Mouse (Mus musculus) gastrocnemius, adult 18-20 months (tissue): ENCODE data around the gene Lrwd1. TPM values are rescaled to one million over a fixed set of nuclear protein-coding genes. Genes with fewer than 3 reads are reported as not detected.
"Not testable (repeated sequence)": the region's sequence is repeated elsewhere in the genome, so short reads cannot be mapped to it uniquely, and the experiment has no call there.

ENCODE experiments used
- DNase-seq: peaks from one replicate; pipeline ENCODE4 v3.0.0; 2021; ENCODE audit warnings: low spot score
- total RNA-seq, 2 experiments: library from RNA; stranded (reverse); gene quantifications; 2 replicates each; pipeline ENCODE4 v1.2.3; 2021

Gene Lrwd1
- total RNA-seq, 2 experiments from 2014 or later: 4.2 to 4.4 TPM

DNA sequence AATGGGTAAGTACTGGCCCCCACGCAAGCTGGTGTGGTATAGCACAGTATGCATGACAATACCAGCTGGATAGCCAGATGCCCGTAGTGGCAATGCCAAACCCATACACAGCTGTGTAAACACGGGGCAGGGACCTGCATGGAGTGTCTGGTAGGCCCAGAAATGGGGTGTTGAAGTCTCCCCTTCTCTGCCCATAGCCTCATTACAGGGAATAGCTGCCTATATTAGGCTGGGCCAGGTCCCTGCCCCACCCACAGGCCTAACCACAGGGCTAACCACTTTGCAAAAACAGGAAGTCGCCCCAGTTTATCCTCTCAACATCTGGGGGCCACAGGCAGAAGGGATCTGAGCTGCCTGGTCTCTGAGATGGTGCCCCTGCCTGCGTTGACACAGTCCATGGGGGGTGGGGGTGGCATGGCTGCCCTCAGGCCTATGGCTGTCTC, 13.3 kb upstream of the Lrwd1 start:
- DNase-seq: not testable (repeated sequence)

DNA sequence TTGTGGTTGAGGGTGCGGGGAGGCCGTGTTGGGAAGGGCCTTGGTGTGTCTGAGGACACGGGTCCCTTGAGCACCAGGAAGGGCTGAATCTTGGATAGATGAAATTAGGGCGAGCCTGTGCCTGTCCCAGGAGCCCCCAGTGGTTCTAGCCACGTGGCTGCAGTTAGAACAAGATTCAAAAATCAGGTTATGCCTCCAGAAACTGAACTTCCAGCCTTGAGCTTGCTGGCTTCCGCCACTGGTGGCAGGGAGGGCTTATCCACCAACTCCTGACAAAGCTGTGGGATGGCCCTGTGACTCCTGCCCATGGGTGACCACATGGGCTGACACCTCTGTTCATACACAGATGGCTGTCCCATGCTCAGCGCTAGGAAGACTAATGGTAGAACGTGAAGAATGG, 11.8 kb upstream of the Lrwd1 start:
- DNase-seq: no peak

DNA sequence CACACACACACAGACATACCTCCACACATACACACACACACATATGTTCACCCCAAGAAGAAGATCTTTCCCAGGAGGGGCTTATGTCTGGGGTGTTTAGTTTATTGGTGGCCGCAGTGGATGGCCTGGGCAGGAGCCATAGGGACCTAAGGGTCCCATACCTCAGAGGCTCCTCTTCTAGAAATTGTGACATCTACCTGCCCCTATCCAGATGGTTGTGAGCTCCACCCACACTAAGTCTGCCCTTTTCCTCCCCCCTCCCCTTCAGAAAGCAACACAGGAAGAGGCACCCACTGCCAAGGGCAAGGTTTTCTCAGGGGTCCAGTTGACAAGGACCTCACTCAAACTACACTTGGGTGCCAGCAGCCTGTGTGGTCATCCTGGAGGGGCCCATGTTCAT, 11.1 kb upstream of the Lrwd1 start:
- no peak for DNase-seq

DNA sequence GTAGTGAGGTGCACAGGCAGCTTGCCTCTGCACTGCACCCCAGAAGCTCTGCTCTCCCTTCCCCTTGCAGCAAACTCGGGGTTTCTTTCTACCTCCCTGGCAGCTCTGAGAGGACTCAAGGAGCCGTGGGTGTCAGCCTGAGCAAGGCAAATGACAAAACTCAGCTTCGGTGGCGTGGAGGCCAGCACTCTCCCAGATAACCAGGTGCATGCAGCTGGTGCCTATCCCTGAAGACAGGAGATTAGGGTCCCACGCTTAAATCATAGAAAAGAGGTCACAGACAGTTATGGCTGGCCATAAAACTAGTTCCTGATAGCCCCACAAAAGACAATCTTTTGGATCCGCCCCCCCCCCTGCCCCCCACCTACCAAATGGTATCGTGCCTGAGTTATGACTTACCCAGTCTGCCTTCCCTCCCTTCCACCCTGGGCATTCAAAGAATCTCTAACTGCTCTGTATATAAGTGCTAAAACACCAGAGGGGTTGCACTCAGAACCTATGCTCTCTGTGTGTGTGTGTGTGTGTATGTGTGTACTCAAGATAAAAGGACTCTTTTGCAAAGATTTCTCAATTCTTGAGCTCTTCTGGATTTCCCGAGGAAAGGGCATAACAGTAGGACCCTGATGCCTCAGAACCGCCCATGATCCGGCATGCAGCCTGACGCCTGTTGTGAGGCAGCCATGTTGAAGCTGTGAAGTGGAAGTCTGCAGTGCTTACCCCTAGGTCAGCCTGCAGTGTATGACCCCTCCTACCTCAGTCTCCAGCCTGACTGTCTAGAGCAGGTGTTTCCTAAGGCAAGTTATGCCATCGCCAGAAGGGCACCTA, 8.9 kb upstream of the Lrwd1 start:
- no peak for DNase-seq

DNA sequence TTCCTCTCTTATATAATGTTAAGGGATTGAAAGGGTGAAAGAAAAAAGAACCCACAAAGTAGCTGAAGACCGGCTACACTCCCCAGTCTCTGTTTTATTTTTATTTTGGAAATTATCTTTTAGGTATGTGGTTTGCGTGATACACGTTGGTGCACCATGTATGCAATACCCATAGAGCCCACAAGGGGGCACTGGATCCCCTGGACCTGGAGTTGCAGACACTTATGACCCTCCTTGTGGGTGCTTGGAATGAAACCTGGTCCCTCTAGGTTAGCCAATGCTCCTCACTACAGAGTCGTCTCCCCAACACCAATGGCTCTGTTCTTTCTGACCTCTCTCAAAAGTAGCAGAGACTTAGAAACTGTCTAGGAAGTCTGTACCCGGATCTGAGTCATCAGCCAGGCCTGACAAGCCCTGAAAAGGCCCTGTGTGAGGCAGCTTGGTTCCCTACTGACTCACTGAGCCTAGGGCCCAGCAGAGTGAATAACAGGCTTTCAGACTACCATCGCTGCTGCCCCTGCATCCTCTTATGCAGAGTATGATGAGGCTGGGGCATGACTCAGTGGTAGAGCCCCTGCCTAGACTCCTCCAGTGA, 7.4 kb upstream of the Lrwd1 start:
- no peak for DNase-seq

DNA sequence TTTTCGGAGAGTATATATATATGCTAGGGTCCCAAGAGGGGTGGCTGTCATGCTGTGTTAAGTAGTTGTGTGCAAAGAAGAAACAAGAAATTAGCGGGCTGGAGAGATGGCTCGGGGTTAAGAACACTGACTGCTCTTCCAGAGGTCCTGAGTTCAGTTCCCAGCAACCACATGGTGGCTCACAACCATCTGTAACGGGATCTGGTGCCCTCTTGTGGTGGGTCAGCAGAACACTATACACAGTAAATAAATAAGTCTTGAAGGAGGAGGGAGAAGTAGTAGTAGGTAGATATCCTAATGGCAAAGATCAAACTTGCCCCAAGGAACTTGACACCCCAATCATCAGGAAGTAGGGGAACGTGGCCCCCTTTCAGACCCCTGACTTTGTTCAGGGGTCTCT, 6.9 kb upstream of the Lrwd1 start:
- no peak for DNase-seq

DNA sequence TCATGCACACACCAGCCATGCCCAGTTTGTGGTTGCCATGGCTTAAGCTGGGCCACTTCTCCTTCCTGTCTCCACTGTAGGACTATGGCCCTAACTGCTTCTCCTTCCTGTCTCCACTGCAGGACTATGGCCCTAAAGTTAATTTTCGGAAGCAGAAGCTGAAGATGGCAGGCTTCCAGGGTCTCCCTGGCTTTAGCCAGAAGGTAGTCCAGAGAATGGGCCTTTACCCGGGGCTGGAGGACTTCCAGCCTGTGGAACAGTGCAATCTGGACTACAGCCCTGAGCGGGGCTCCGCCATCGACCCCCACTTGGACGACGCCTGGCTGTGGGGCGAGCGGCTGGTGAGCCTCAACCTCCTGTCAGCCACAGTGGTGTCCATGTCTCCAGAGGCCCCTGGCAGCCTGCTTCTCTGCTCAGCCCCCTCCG, 4.2 kb upstream of the Lrwd1 start:
- DNase-seq: no peak

DNA sequence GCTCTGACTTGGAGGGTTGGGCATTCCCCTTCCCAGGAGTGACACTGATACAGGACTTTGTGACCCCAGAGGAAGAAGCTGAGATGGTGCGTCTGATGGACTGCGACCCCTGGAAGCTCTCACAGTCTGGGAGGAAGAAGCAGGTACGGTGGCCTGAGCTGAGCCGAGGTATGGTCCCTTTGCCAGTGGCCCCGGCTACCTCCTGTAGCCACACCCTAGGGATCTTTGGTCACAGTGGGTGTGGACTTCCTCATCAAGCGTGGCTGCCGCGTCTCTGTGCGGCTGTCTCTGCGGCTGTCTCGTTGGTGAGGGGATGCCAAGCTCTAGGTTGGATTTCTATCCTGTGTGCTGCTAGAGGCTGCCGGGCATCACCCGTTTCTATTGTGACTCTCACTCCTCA, 3.5 kb upstream of the Lrwd1 start:
- no peak for DNase-seq

DNA sequence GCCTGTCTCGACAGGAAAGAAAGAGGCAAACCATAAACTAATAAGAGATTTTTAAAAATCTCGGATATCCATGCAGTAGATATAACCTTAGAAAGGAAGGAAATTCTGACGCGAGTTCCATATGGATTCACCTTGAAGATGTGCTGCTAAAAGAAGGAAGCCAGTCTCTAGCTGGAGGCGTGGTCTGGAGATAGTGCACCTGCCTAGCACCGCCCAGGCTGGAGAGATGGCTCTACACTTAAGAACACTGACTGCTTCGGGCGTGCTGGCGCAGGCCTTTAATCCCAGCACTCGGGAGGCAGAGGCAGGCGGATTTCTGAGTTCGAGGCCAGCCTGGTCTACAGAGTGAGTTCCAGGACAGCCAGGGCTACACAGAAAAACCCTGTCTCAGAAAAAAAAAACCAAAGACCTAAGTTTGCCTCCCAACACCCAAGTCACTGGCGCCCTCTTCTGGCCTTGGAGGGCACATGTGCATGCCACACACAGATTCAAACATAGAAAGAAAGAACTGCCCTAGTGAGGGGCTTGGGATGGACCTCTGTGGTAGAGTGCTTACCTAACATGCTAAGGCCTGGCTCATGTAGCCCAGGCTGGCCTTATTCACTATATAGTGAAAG, 1.9 kb upstream of the Lrwd1 start:
- no peak for DNase-seq

DNA sequence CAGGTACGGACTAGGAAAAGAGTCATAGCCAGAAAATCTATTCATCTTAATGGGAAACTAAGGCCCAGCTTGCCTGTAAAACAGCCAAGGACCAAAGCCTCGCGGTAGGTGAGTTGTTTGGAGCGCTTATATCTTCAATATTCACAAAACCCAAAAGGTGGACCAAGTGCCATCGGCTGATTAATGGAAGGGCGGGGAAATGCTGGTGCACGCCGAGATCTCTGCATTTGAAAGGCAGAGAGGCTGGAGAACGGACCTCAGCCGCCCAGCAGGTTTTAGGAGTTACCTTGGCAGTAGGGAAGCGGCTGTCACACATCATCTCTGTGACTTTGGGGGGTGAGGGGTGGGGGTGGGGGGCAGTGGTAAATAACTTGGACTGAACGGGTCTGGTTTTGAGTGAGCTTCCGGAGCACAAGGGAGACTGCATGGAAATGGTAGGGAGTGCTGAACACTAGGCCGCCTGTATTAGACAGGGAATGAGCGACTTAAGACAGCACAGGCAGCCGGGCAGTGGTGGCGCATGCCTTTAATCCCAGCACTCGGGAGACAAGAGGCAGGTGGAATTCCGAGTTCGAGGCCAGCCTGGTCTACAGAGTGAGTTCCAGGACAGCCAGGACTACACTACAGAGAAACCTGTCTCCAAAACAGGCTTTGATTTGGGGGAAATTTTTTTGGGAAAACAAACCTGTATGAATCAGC, 567 bp upstream of the Lrwd1 start:
- DNase-seq: no peak

DNA sequence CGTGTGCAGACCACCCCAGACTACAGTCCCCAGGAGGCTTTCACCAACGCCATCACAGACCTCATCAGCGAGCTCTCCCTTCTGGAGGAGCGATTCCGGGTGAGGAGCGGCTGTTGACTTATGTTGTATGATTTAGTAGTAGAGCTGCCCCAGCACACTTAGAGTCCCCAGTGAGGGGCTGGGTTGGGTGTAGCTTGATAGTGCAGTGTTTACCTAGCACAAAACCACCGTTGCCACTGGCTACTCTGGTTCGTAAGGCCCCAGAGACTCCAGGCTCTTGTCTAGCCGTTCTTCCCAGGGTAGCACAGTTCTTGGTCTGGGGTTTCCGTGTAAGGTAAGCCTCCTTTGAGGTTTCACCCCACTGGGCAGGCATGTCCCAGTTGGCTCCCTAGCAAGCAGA, 13.7 kb downstream of the Lrwd1 start:
- no peak for DNase-seq

DNA sequence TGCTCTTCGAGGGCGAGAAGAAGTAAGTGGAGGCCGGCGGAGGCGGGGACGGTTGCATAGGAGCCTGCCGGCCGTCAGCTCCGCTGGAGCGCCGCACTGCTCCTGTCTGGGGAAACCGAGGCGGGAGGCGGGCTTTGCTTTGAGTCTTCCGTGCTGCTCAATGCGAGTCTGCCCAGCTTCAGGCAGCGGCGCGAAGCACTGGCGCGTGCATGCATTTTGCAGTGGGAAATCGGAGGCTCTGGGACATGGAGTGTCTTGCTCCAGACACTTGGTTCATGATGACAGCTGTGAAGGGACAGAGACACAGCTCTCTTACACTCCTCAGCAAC, 19.1 kb downstream of the Lrwd1 start:
- no peak for DNase-seq

DNA sequence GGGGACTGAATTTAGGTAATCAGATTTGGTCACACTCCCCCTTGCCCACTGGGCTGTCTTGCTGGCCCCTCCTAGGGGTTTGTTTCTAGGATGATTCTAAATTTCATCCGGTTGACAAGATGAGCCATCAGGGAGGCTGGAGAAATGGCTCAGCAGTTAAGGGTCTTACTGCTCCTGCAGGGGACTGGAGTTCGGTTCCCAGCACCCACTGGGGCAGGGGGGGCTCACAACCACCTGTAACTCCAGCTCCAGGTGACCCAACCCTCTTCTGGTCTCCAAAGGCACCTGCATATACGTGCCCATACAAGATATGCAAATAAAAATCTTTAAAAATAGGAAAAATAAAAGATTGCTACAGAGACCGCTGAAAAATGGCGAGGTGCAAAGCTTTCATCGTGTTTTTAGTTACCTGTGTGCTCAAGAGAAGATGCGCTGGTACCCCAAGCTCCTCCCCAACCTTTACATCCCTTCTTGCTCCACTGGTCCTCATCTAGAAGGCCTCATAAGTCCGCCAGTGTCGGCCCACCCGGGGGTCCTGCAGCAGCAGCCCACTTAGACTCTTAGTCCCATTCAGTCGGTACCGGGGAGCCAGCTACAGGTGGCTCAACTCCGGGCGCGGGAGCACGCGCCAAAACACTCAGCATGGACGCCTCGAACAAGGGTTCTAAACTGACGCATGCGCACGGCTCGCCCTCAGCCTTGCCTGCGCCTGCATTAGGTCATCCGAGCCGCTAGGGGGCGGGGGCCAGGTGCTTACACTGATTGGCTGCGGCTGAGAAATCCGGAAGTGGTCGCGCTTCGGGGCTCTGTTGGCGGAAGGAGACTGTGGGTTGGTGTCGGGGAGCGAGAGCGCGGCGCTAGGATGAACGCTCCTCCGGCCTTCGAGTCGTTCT, 19.7 kb downstream of the Lrwd1 start, which contains the start of gene Polr2j:
TSS of gene Polr2j (plus strand) at position 741 of the 893 bp plus-strand sequence.
- DNase-seq: peak; percentile 96

DNA sequence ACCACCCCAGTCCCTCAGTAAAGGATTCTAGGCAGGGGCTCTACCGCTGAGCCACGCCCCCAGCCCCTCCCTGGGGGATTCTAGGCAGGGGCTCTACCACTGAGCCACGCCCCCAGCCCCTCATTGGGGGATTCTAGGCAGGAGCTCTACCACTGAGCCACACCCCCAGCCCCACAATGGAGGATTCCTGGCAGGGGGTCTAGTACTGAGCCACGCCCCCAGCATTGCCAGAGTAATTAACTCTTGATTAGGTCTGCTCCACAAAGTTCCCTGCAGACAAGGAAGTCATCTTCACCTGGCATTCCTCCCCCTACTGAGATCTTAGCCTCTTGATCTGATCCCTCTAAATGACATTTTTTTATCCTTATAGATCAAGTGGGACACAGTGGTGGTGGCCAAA, 22.3 kb downstream of the Lrwd1 start:
- not testable (repeated sequence) for DNase-seq

DNA sequence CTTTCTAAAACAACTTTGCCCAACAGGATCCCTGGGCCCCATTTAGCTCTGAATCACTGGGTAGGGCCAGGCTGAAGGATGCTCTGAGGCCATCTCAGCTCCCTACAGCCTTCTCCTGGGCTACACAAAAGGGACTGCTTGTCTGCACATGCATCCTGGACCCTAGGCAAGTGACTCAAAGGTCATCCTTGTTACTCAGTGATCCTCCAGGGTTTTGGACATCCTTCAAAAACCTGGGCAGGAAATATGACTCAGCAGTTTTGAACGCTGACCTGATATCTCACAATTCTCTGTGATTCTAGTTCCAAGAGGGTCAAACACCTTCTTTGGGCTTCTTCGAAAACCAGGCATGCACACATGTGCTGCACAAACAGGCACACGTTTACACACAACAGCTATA, 26.8 kb downstream of the Lrwd1 start:
- no peak for DNase-seq

DNA sequence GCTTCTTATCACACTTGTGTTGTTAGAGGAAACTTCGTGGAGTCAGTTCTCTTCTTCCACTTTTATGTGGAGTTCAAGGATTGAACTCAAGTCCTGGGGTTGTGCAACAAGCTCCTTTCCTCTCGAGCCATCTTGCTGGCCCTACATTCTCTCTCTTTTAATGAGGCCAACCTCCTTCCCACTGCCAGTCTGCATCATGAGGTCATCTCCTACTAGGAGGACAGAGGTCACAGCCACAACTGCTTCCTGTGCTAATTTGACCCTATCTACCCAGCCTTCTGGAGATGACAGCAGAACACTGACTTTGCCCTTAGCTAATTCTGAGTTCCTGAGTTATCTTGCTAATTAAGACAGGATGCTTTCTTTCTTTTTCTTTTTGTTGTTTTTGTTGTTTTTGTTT, 27.4 kb downstream of the Lrwd1 start:
- no peak for DNase-seq

DNA sequence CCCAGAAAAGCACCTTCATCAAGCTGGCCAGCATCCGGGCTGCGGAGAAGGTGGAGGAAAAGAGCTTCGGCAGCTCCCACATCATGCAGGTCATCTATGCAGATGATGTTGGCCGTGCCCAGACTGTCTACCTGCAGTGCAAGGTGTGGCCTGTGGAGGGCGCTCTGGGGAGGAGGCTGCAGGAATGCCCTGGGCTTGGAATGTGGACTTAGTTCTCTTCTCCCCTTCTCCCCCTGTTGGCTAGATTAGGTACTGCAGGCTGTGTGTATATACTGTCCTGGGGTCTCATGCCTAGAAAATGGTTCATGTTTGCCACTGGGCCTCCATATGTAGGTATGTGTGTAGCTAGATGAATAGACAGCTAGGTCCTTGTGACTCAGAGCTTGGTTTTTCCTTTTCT, 31.4 kb downstream of the Lrwd1 start:
- no peak for DNase-seq

DNA sequence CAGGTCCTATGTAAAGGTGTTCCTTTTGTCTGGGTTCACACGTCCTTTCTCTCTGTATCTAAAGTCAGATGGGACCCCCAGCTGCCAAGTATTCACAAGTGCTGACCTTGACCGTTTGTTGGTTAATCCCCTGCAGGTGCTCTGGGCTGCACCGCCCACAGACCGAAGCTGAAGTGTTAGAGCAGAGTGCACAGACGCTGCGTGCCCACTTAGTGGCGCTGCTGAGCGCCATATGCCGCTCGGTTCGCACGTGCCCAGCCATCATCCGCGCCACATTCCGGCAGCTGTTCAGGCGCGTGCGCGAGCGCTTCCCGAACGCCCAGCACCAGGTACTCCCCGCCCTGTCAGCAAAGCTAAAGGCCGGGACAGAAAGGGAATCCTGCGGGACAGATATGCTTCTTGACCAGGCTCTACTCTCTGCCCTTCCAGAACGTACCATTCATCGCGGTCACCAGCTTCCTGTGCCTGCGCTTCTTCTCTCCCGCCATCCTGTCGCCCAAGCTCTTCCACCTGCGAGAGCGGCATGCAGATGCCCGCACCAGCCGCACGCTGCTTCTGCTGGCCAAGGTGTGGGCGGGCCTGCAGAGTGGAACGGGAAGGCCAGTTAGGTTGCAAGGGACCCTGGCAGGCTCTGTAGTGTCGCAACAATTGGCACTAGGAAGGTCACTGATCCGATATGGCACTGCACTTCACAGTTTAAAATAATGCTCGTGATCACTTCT, 33.6 kb downstream of the Lrwd1 start:
- DNase-seq: peak; percentile 39

DNA sequence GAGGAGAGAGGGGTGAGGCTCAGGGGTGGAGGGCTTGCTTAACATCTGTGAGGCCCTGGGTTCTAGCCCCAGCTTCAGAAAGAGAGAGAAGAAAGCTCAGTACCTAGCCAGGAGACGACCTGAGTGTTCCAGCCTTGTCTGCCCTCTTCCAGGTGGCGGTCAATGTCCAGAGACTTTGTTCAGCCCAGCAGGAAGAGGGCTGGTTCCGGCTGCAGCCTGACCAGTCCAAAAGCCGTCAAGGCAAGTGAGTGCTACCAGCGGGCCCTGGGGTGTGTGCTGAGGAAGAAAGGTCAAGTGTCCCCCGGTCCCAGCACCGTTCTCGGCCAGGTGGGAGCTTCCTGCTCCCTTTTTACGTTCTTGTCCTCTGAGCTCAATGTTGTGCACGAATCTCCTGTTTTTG, 37.3 kb downstream of the Lrwd1 start:
- no peak for DNase-seq

DNA sequence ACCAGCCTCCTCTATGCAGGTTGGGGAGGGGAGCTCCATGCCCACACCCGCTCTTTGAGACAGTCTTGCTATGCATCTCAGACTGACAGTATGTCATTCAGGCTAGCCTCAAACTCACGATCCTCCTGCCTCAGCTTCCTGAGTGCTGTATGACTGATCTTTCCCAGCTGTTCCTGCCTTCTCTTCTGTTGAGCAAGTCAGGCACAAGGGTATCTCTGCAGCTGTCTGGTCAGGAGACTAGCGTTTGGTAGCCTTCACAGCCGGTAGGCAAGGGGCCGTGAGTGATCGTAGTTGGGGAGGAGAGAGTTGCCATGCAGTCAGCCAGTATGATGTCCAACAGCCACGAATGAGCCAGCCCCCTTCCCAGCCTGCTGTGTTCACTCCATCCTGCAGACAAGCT, 40.8 kb downstream of the Lrwd1 start:
- DNase-seq: no peak
